Mouse (Mus musculus) forebrain, embryonic 16.5 days (tissue): Measurements from ENCODE around the gene Osbp2. TPM values are rescaled to one million over a fixed set of nuclear protein-coding genes. Genes with fewer than 3 reads are reported as not detected.

ENCODE experiments used
- ATAC-seq: fragments of 200-750 bp; cut with Nextera tagmentation; 2 replicates; pipeline ENCODE4 v1.8.0; 2017; ENCODE audit warnings: mild to moderate bottlenecking, moderate library complexity
- H3K27ac ChIP-seq: fragments of 300-500 bp; sonication (generic); 2 replicates; pipeline ENCODE4 v1.5.1; 2014; ENCODE audit warnings: low read length, control low read depth
- H3K27me3 ChIP-seq: fragments of 300-500 bp; sonication (generic); replicated peaks from 2 replicates; pipeline ENCODE4 v1.6.1; 2014; ENCODE audit warnings: low read length; ENCODE audit not compliant: control insufficient read depth, insufficient read depth
- H3K36me3 ChIP-seq: fragments of 300-500 bp; sonication (generic); 2 replicates; pipeline ENCODE4 v1.6.1; 2014; ENCODE audit not compliant: control insufficient read depth, insufficient read depth
- H3K4me1 ChIP-seq: fragments of 300-500 bp; sonication (generic); replicated peaks from 2 replicates; pipeline ENCODE4 v1.6.1; 2014; ENCODE audit warnings: low read length; ENCODE audit not compliant: control insufficient read depth, insufficient read depth
- H3K4me2 ChIP-seq: fragments of 300-500 bp; sonication (generic); 2 replicates; pipeline ENCODE4 v1.6.1; 2014; ENCODE audit warnings: mild to moderate bottlenecking, low read length, control low read depth
- H3K4me3 ChIP-seq: fragments of 300-500 bp; sonication (generic); replicated peaks from 2 replicates; pipeline ENCODE4 v1.5.1; 2014; ENCODE audit warnings: mild to moderate bottlenecking, low read length, control low read depth
- H3K9ac ChIP-seq: fragments of 300-500 bp; sonication (generic); replicated peaks from 2 replicates; pipeline ENCODE4 v1.6.1; 2014; ENCODE audit warnings: low read depth, low read length, control low read depth
- H3K9me3 ChIP-seq: fragments of 300-500 bp; sonication (generic); 2 replicates; pipeline ENCODE4 v1.6.1; 2016; ENCODE audit warnings: low read length; ENCODE audit not compliant: control insufficient read depth
- WGBS: fragments of 180-500 bp; shearing (Covaris S2); extraction: QIAGEN DNeasy Blood & Tissue Kit; methylation state at CpG from one replicate; pipeline ENCODE4 v1.1.7; 2014; 5-methylcytosine and 5-hydroxymethylcytosine counted together
- polyA plus RNA-seq: library from polyadenylated mRNA; unstranded; fragments of >200 nt; fragmentation: Nextera tagmentation; extraction: Ambion mirVana; gene quantifications from 2 replicates; pipeline ENCODE4 v1.2.1, GENCODE M21; 2015

The Osbp2 gene
- polyA plus RNA-seq, 1 experiment from 2014 or later = 19.5 TPM

DNA sequence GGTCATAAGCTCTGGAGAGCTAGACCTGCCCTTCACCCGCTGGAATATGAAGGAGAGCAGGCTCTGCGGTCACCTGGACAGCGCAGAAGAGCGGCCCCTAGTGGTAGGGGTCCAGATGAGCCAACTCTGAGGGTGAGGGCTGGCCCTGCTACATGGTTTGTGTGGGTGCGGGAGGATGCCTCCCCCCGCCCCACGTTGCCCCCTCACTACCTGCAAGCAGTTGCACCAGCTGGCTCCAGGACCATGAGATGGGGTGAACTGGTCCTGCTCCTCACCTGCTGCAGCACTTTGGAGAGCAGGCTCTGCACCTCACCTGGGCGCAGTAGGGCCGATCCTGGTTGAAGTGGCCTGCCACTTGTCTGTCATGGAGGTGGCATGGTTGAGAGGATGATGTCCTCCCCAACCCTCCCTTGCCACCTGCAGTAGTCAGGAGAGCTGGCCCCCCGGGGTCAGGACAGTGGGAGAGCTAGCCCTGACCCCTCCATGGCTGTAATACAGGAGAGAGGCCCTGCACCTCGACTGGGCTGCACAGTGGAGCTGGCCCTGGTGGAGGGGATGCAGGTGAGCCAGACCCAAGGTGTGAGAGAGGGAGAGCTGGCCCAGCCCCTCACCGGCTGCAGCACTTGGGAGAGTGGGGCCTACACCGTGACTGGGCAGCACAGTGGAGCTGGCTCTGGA, 29.1 kb downstream of the Osbp2 start:
- no peak for ATAC-seq
- Histone ChIP-seq H3K9me3 (no peaks in the 10 kb centered on the region), H3K36me3 (no peaks in the 10 kb centered on the region), H3K4me3 (no peak overlapping the region), H3K4me1 (no peaks in the 10 kb centered on the region), H3K4me2 (no peak overlapping the region), H3K27ac (no peak overlapping the region), H3K27me3 (no peaks in the 10 kb centered on the region), H3K9ac (no peak overlapping the region)
- 45% methylated on average over 13 of the region's 13 CpGs for WGBS

GRCm38 (mm10) chr11:3833544-3834420, 29.9 kb downstream of the Osbp2 start:
- no peak overlapping the region for H3K4me2 ChIP-seq
- H3K4me3 ChIP-seq = no peak overlapping the region
- H3K9me3 ChIP-seq = no peaks in the 10 kb centered on the region
- no peaks in the 10 kb centered on the region for H3K36me3 ChIP-seq
- H3K27ac ChIP-seq = no peak overlapping the region
- 40% methylated on average over 21 of the region's 21 CpGs for WGBS
- no peaks in the 10 kb centered on the region for H3K4me1 ChIP-seq
- H3K9ac ChIP-seq = no peak overlapping the region
- peak; percentile 43; the same call in 1 of the 2 replicates for ATAC-seq
- no peaks in the 10 kb centered on the region for H3K27me3 ChIP-seq

- Histone ChIP-seq H3K9me3 (peaks cover 4% of the 10 kb centered on the region; the same call in 1 of the 2 replicates), H3K27me3 (no peaks in the 10 kb centered on the region), H3K4me1 (no peaks in the 10 kb centered on the region), H3K9ac (no peak overlapping the region), H3K27ac (no peak overlapping the region), H3K4me3 (no peak overlapping the region), H3K36me3 (no peaks in the 10 kb centered on the region), H3K4me2 (no peak overlapping the region)
- no peak for ATAC-seq
- WGBS = 52% methylated on average over 6 of the region's 6 CpGs
These were observed 31.4 kb downstream of the Osbp2 start for GRCm38 (mm10) chr11:3832193-3832901.

- WGBS = 83% methylated on average over 5 of the region's 5 CpGs
- Histone ChIP-seq H3K27me3 (no peaks in the 10 kb centered on the region), H3K36me3 (no peaks in the 10 kb centered on the region), H3K4me1 (no peaks in the 10 kb centered on the region), H3K9me3 (peaks cover 4% of the 10 kb centered on the region; the same call in 1 of the 2 replicates), H3K9ac (no peak overlapping the region), H3K4me3 (no peak overlapping the region), H3K4me2 (no peak overlapping the region), H3K27ac (no peak overlapping the region)
- ATAC-seq = no peak
These were observed 34.0 kb downstream of the Osbp2 start for GRCm38 (mm10) chr11:3829736-3830135.

GRCm38 (mm10) chr11:3824138-3824537, 39.6 kb downstream of the Osbp2 start:
- Histone ChIP-seq H3K4me1 (0 out of 2 replicates have a peak, but pooled peaks cover 3% of the 10 kb centered on the region), H3K4me3 (no peak overlapping the region), H3K4me2 (no peak overlapping the region), H3K36me3 (no peaks in the 10 kb centered on the region), H3K27me3 (no peaks in the 10 kb centered on the region), H3K27ac (no peak overlapping the region), H3K9me3 (peaks cover 4% of the 10 kb centered on the region; the same call in 1 of the 2 replicates), H3K9ac (no peak overlapping the region)
- 86% methylated on average over 5 of the region's 5 CpGs for WGBS
- no peak for ATAC-seq

DNA sequence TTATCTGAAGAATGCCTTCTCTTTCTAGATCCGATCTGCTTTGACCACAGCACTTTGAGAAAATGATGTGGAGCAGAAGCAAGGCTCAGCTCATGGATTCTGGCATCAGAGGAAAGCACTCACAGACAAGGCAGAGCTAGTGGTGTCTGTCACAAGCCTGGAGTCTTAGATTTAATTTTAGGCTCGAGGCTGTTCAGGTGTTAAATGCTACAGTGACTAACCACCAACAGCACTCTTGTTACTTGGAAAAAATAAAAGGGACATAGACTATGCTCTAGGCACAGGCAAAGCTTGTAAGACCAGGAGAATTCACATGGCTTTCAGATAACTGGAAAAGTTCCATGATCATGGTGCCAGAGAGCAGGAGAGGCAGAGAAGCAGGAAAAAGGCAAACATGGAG, 40.3 kb downstream of the Osbp2 start:
- no peak overlapping the region for H3K4me2 ChIP-seq
- peaks cover 3% of the 10 kb centered on the region; the same call in 1 of the 2 replicates for H3K9me3 ChIP-seq
- H3K36me3 ChIP-seq = no peaks in the 10 kb centered on the region
- H3K27me3 ChIP-seq = no peaks in the 10 kb centered on the region
- 38% methylated on average over 2 of the region's 2 CpGs for WGBS
- no peak for ATAC-seq
- no peak overlapping the region for H3K27ac ChIP-seq
- H3K9ac ChIP-seq = no peak overlapping the region
- H3K4me1 ChIP-seq = 0 out of 2 replicates have a peak, but pooled peaks cover 3% of the 10 kb centered on the region
- H3K4me3 ChIP-seq = no peak overlapping the region

- no peak overlapping the region for H3K9ac ChIP-seq
- no peak overlapping the region for H3K4me2 ChIP-seq
- no peaks in the 10 kb centered on the region for H3K36me3 ChIP-seq
- 28% methylated on average over 4 of the region's 4 CpGs for WGBS
- H3K4me1 ChIP-seq = 0 out of 2 replicates have a peak, but pooled peaks cover 3% of the 10 kb centered on the region
- no peaks in the 10 kb centered on the region for H3K27me3 ChIP-seq
- no peak overlapping the region for H3K27ac ChIP-seq
- H3K9me3 ChIP-seq = no peaks in the 10 kb centered on the region
- no peak for ATAC-seq
- H3K4me3 ChIP-seq = no peak overlapping the region
These were observed 45.5 kb downstream of the Osbp2 start for GRCm38 (mm10) chr11:3817986-3818758.

GRCm38 (mm10) chr11:3815951-3816350, 47.8 kb downstream of the Osbp2 start:
- Histone ChIP-seq H3K27ac (no peak overlapping the region), H3K9me3 (no peaks in the 10 kb centered on the region), H3K4me2 (no peak overlapping the region), H3K9ac (no peak overlapping the region), H3K36me3 (no peaks in the 10 kb centered on the region), H3K27me3 (no peaks in the 10 kb centered on the region), H3K4me3 (no peak overlapping the region), H3K4me1 (no peaks in the 10 kb centered on the region)
- no peak for ATAC-seq
